Mouse (Mus musculus) kidney, embryonic 14.5 days (tissue): ENCODE results near the gene Clasp2. TPM values are rescaled to one million over a fixed set of nuclear protein-coding genes. Genes with fewer than 3 reads are reported as not detected.
A peak's percentile ranks its signal among the peaks of the same experiment; 100 is the strongest.

Experiments used
- ATAC-seq: fragments of 200-750 bp; cut with Nextera tagmentation; 2 replicates; pipeline ENCODE4 v1.8.0; 2017; ENCODE audit warnings: moderate number of reproducible peaks, mild to moderate bottlenecking, moderate TSS enrichment, moderate library complexity; ENCODE audit not compliant: low FRiP score, low TSS enrichment
- H3K27ac ChIP-seq: fragments of 300-500 bp; sonication (generic); 2 replicates; pipeline ENCODE4 v1.5.1; 2014; ENCODE audit warnings: low read depth, mild to moderate bottlenecking, low read length, moderate library complexity, mixed read lengths
- H3K27me3 ChIP-seq: fragments of 300-500 bp; sonication (generic); 2 replicates; pipeline ENCODE4 v1.6.1; 2014; ENCODE audit warnings: mild to moderate bottlenecking, low read length; ENCODE audit not compliant: control insufficient read depth, insufficient read depth
- H3K36me3 ChIP-seq: fragments of 300-500 bp; sonication (generic); 2 replicates; pipeline ENCODE4 v1.6.1; 2014; ENCODE audit warnings: low read length, mixed read lengths; ENCODE audit not compliant: control insufficient read depth, insufficient read depth
- H3K4me1 ChIP-seq: fragments of 300-500 bp; sonication (generic); 2 replicates; pipeline ENCODE4 v1.6.1; 2014; ENCODE audit warnings: low read length, mixed read lengths; ENCODE audit not compliant: control insufficient read depth, insufficient read depth
- H3K4me2 ChIP-seq: fragments of 300-500 bp; sonication (generic); replicated peaks from 2 replicates; pipeline ENCODE4 v1.6.1; 2014; ENCODE audit warnings: low read depth, mild to moderate bottlenecking, low read length
- H3K4me3 ChIP-seq: fragments of 300-500 bp; sonication (generic); 2 replicates; pipeline ENCODE4 v1.5.1; 2014; ENCODE audit warnings: mild to moderate bottlenecking, low read length
- H3K9ac ChIP-seq: fragments of 300-500 bp; sonication (generic); 2 replicates; pipeline ENCODE4 v1.6.1; 2014; ENCODE audit warnings: low read depth, mild to moderate bottlenecking, low read length, moderate library complexity
- H3K9me3 ChIP-seq: fragments of 300-500 bp; sonication (generic); 2 replicates; pipeline ENCODE4 v1.6.1; 2016; ENCODE audit warnings: low read length; ENCODE audit not compliant: control insufficient read depth
- WGBS: fragments of 180-500 bp; shearing (Covaris S2); extraction: QIAGEN DNeasy Blood & Tissue Kit; methylation state at CpG from one replicate; pipeline ENCODE4 v1.1.7; 2014; 5-methylcytosine and 5-hydroxymethylcytosine counted together
- polyA plus RNA-seq: library from polyadenylated mRNA; unstranded; fragments of >200 nt; fragmentation: Nextera tagmentation; extraction: Ambion mirVana; gene quantifications from 2 replicates; pipeline ENCODE4 v1.2.1, GENCODE M21; 2014

Clasp2 gene
- polyA plus RNA-seq, 1 experiment from 2014 or later: 29.6 TPM

DNA sequence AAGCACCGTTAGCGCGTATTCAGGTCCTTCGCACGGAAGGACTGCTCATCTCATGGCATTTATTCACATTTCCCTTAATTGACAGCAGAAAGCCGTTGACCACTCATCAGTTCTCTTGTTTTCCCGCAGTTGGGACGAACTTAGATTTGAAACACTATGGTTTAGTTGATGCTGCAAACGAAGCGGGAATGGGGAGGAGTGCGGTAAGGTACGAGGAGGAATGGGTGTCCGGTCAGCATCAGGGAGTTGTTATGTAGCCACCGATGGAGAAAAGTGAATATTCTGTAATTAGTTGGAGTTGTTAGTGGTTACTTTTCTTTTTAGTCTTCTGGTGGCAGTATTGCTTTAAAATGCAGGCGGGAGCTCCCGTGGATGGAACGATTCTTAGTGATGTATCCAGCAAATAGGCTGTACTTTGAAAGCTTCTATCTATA lies 1.1 kb downstream of the Clasp2 start:
- 3% methylated on average over 17 of the region's 17 CpGs for WGBS

DNA sequence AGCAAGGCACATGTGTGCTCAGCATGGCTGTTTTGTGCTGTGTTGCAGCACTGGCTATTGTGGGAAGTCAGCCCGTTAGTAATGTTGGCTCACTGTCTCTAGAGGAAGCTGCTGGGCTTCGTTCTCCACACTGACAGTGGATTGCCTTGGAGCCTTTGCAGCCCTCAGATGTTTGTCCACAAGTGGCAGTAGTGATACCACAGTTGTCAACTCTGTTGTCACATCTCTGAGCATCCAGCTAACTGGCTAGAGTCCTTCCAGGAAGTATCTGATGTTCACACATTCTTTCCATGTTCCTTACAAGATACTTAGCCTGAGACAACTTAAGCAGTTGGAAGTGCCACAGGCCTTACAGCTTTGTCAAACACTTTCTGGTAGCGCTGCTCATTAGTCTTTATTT lies 2.0 kb downstream of the Clasp2 start:
- ATAC-seq: no peak
- H3K9me3 ChIP-seq: no peaks in the 10 kb centered on the region
- H3K36me3 ChIP-seq: no peaks in the 10 kb centered on the region
- WGBS: 62% methylated on average over 3 of the region's 3 CpGs
- H3K4me1 ChIP-seq: peaks cover 3% of the 10 kb centered on the region; the same call in 1 of the 2 replicates
- H3K27ac ChIP-seq: no peak overlapping the region
- H3K9ac ChIP-seq: no peak overlapping the region
- no peak overlapping the region for H3K4me2 ChIP-seq
- no peaks in the 10 kb centered on the region for H3K27me3 ChIP-seq
- H3K4me3 ChIP-seq: no peak overlapping the region

More for the DNA sequence above, 1.1 kb downstream of the Clasp2 start:
- Histone ChIP-seq H3K9me3 (no peaks in the 10 kb centered on the region), H3K4me2 (peak overlapping the region; percentile 80), H3K4me3 (peak overlapping the region; percentile 98), H3K4me1 (peaks cover 3% of the 10 kb centered on the region; the same call in 1 of the 2 replicates), H3K27ac (no peak overlapping the region), H3K9ac (peak overlapping the region; percentile 88), H3K27me3 (no peaks in the 10 kb centered on the region), H3K36me3 (no peaks in the 10 kb centered on the region)
- ATAC-seq: no peak

DNA sequence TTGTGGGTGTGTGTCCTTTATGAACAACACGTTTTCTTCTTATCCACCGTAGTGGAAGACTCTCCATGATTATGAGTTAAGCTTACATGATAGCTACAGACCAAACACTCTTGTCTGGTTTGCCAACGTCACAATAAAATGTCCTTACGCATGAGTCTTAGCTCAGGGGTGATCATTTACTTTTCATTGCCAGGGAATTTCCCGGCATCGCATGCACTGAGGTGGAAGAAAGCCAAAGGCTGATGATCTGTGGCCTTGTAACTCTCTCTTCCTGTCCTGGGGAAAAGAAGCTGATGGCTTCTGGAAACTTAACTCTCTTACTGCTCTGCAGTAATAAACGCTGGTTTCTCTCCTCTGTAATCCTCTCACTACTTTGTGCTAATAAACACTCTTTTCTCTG lies 8.1 kb downstream of the Clasp2 start:
- Histone ChIP-seq H3K9me3 (no peaks in the 10 kb centered on the region), H3K9ac (no peak overlapping the region), H3K27me3 (no peaks in the 10 kb centered on the region), H3K36me3 (peaks cover 5% of the 10 kb centered on the region; the same call in 1 of the 2 replicates), H3K4me3 (no peak overlapping the region), H3K27ac (no peak overlapping the region), H3K4me2 (no peak overlapping the region), H3K4me1 (no peaks in the 10 kb centered on the region)
- no peak for ATAC-seq
- WGBS: 72% methylated on average over 7 of the region's 7 CpGs

DNA sequence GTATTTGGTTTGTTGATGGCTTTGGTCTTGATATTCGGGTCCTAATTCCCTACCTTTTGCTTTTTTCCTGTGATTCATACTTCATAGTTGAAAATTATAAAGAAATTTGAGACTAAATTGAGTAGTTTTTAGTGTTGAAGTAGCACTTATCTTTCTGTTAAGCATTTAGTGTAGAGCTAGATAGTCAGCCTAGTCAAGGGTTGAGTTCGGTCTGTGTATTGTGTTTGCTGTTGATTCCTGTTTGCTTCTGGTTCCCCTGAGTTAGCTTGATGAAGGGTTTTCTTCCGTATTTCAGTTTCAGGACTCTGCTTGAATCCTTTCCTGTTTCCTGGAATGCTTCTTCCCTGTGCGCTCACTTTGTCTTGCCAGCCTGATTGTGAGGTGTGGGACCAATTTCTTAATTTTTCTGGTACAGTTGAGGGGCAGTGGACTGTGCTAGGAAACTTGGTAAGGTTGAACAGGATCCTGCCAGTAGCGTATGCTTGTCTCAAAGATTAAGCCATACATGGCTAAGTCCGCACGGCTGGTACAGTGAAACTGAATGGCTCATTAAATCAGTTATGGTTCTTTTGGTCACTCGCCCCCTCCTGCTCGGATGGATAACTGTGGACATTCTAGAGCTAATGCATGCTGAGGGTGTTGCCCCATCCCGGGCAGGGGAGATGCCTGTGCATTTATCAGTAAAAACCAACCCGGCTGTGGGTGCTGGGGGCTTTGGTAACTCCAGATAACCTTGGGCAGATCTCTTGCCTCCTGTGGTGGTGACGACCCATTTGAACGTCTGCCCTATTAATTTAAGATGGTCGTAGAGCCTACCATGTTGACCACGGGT lies 14.8 kb downstream of the Clasp2 start:
- peak; percentile 73 for ATAC-seq
- Histone ChIP-seq H3K4me3 (no peak overlapping the region), H3K9ac (no peak overlapping the region), H3K27ac (no peak overlapping the region), H3K4me2 (no peak overlapping the region), H3K27me3 (no peaks in the 10 kb centered on the region), H3K36me3 (peaks cover 5% of the 10 kb centered on the region; the same call in 1 of the 2 replicates), H3K9me3 (peaks cover 4% of the 10 kb centered on the region; the same call in 1 of the 2 replicates), H3K4me1 (peaks cover 5% of the 10 kb centered on the region; the same call in 1 of the 2 replicates)
- WGBS: 67% methylated on average over 15 of the region's 15 CpGs

DNA sequence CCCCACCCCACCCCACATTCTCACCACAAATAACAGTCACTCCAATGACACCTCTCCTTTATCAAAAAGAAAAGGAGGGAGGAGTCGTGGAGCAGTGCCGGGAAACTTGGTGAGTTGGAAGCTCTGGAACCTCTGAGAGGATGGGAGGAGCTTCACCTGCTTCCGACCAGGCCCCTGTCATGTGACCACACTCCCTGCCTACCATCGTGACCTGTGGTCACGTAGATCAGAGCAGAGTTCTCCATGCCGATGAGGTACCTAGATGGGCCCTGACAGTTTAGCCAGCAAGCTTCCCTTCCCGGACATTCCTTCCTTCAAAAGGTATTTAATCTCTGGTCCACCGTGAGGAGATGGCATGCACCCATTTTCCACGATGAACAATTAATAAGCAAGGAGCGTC lies 17.2 kb downstream of the Clasp2 start:
- Histone ChIP-seq H3K4me1 (peaks cover 5% of the 10 kb centered on the region; the same call in 1 of the 2 replicates), H3K4me3 (no peak overlapping the region), H3K4me2 (no peak overlapping the region), H3K27me3 (no peaks in the 10 kb centered on the region), H3K27ac (no peak overlapping the region), H3K9ac (no peak overlapping the region), H3K36me3 (peaks cover 5% of the 10 kb centered on the region; the same call in 1 of the 2 replicates), H3K9me3 (peaks cover 4% of the 10 kb centered on the region; the same call in 1 of the 2 replicates)
- ATAC-seq: no peak
- WGBS: 96% methylated on average over 10 of the region's 10 CpGs

DNA sequence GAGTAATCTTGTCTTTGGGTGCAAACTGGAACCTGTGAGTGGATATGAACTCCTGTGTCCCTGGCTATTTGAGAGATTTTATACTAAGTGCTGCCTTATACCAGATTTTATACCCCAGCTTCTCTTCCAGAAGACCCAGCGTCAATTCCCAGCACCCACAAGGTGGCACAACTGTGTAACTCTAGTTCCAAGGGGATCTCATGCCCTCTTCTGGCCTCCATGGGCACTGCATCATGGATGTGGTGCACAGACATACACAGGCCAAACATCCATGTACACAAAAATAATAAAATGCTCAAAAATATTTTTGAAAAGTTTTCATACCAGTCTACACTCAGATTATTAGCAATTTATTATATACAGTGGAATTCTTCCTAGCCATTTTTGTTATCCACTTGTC lies 18.4 kb downstream of the Clasp2 start:
- WGBS: 96% methylated on average over 1 of the region's 1 CpGs

DNA sequence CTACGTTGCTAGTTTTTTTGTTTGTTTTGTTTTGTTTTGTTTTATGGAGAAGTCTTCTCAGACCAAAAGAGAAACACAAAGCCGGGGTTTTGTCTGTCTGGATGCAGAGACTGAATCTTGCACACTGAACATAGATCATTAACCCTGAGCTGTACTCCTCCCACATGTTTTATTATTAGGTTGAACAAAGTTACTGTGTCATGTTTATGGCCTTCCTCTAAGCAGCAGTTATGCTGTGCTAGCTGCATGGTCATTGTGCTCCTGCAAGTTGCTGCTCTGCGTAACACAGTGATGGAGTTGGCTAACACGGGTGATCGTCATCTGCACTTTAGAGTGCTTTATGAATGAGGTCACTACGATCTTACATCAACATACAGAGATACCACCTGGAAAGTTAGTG lies 21.1 kb downstream of the Clasp2 start:
- WGBS: 72% methylated on average over 6 of the region's 6 CpGs
- Histone ChIP-seq H3K9me3 (peaks cover 4% of the 10 kb centered on the region; the same call in 1 of the 2 replicates), H3K4me1 (no peaks in the 10 kb centered on the region), H3K27ac (no peak overlapping the region), H3K36me3 (peaks cover 5% of the 10 kb centered on the region; the same call in 1 of the 2 replicates), H3K27me3 (no peaks in the 10 kb centered on the region), H3K4me2 (no peak overlapping the region), H3K9ac (no peak overlapping the region), H3K4me3 (no peak overlapping the region)
- 0 out of 2 replicates have a peak, but pooled peaks have one; percentile 28 for ATAC-seq

More for the DNA sequence above, 18.4 kb downstream of the Clasp2 start:
- no peak overlapping the region for H3K9ac ChIP-seq
- no peak overlapping the region for H3K4me3 ChIP-seq
- peaks cover 5% of the 10 kb centered on the region; the same call in 1 of the 2 replicates for H3K4me1 ChIP-seq
- H3K9me3 ChIP-seq: peaks cover 4% of the 10 kb centered on the region; the same call in 1 of the 2 replicates
- no peak for ATAC-seq
- H3K4me2 ChIP-seq: no peak overlapping the region
- H3K27me3 ChIP-seq: no peaks in the 10 kb centered on the region
- H3K27ac ChIP-seq: no peak overlapping the region
- H3K36me3 ChIP-seq: peaks cover 5% of the 10 kb centered on the region; the same call in 1 of the 2 replicates

DNA sequence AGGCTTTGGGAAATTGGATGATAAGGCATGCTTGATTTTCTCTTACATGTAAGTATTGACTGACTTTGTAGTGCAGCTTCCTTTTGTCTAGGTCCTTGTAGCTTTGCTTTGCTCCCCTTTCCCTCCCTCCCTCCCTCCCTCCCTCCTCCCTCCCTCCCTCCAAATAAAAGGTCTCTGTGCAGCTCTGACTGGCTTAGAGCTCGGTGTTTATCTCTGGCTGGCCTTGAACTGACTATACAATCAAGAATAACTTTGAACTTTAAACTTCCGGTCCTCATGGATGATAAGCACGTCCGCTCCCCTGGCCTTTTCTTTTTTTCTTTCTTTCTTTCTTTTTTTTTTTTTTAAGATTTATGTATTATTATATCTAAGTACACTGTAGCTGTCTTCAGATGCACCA lies 21.9 kb downstream of the Clasp2 start:
- Histone ChIP-seq H3K27ac (no peak overlapping the region), H3K9me3 (peaks cover 4% of the 10 kb centered on the region; the same call in 1 of the 2 replicates), H3K27me3 (no peaks in the 10 kb centered on the region), H3K36me3 (peaks cover 5% of the 10 kb centered on the region; the same call in 1 of the 2 replicates), H3K4me3 (no peak overlapping the region), H3K4me1 (no peaks in the 10 kb centered on the region), H3K9ac (no peak overlapping the region), H3K4me2 (no peak overlapping the region)
- no peak for ATAC-seq
- WGBS: 86% methylated on average over 4 of the region's 4 CpGs

DNA sequence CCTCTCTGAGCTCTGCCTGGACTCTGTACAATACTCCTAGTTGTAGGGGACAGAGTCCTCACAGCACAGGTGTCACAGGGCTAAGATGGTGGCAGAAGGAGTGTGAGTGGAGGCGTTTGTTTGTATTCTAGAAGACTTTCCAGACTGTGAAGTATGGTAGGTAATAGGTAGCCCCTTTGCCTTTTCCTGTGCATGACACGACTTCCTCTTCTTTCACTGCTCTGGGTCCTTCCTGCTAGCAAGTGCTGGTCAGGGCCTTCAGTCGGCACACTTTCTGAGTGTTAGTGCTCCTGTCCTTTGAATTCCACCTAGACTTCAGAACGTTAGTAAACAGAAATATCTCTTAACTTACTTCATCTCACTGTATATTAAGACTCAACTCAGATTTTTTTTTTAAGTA lies 29.4 kb downstream of the Clasp2 start:
- peaks cover 16% of the 10 kb centered on the region for H3K36me3 ChIP-seq
- no peaks in the 10 kb centered on the region for H3K4me1 ChIP-seq
- ATAC-seq: no peak
- no peak overlapping the region for H3K4me2 ChIP-seq
- H3K27me3 ChIP-seq: no peaks in the 10 kb centered on the region
- no peak overlapping the region for H3K9ac ChIP-seq
- 77% methylated on average over 4 of the region's 4 CpGs for WGBS
- H3K27ac ChIP-seq: no peak overlapping the region
- no peaks in the 10 kb centered on the region for H3K9me3 ChIP-seq
- no peak overlapping the region for H3K4me3 ChIP-seq
